Mouse (Mus musculus) spleen, adult 2 months (tissue): ENCODE results near the gene Oat.

Experiments used
- CTCF ChIP-seq: fragments of 200-500 bp; IDR thresholded peaks from 2 replicates; pipeline ENCODE4 v1.5.1; 2011; ENCODE audit warnings: mild to moderate bottlenecking, inconsistent platforms; ENCODE audit not compliant: insufficient read depth, insufficient read length, insufficient replicate concordance; ENCODE audit errors: extremely low read depth
- POLR2A ChIP-seq: fragments of 200-500 bp; IDR thresholded peaks from 2 replicates; pipeline ENCODE4 v1.6.1; 2011; ENCODE audit warnings: low read depth, low read length, inconsistent platforms

DNA sequence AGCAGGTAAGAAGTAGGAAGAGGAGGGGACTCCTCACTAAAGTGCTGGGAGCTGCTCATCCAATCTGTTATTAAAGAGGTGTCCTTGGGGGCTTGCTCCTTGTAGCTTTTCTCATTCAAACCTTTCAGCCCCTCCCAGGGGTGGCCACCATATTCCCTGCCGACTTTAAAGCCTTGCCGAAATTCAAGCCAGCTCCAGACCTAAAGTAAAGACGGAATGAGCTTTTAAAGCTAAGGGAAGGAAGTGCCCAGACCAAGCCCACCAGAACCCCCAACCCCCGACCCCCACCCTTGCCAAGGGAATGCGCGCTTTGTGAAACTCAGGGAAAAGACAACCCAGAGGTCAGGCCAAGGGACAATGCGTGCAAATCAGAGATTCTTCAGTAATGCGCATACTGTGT, 24.7 kb upstream of the Oat start:
- TF ChIP-seq CTCF (no peak), POLR2A (no peak)
